Mouse (Mus musculus): ENCODE measurements at regions not wholly inside any gene's neighbourhood (a gene's known extent, or its start where the extent isn't known, plus 50 kb on each side); places are given as distances from the start of the nearest gene placed in this dataset.

DNA sequence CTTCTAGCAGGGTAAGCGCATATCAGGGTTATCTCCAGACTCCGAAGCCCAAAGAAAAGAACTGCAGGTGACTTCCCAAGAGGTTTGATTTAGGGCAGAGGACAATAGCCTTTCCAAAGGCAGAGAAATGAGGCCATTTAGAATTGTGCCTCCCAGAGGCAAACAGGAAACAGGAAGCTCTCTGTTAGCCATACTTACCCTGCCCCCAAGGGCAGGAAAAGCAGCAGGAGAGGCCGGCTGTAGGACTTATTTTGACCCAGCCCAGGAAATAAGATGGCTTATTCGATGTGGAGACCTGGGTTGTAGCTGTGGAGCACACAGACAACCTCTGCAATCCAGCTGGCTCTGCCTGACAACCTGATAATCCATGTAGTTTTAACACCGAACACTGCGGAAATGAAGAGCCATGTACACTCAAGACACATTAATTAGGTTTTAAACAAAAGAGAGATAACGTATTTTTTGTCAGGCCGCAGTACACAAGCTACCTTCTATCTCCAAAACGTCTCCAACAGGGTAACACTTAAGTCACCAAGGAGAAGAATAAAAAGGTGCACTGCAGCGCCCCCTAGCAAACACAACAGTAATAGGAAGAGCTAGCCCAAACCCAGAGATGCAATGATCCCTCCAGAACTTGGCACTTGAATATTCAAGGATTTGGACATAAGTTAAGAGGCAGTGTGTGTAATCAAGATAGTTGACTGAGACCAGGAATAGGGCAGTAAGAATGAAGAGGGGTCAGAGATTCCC, 62.4 kb upstream of the Kdr start (continued):
- no peak for TF ChIP-seq IRF4 (IDR thresholded peaks at IDR 0.05; ENCODE audit: low read depth, low read length)
- no peak for TF ChIP-seq CHD1 (IDR thresholded peaks at IDR 0.05; ENCODE audit: low read depth, low read length)
- TF ChIP-seq RAD21 (IDR thresholded peaks at IDR 0.05; ENCODE audit: low read depth, low read length), result peak; percentile 25
- TF ChIP-seq SMC3 (IDR thresholded peaks at IDR 0.05; ENCODE audit: low read depth, low read length), result peak; percentile 24; the same call in 1 of the 2 replicates
- TF ChIP-seq TCF12 (IDR thresholded peaks at IDR 0.05; ENCODE audit: low read depth, low read length), result no peak

- no peak for TF ChIP-seq E2F4 (IDR thresholded peaks at IDR 0.05; ENCODE audit: insufficient replicate concordance, low read depth, low read length)
- no peak for TF ChIP-seq NRF1 (IDR thresholded peaks at IDR 0.05; ENCODE audit: low read depth, low read length)
- TF ChIP-seq SIN3A (IDR thresholded peaks at IDR 0.05; ENCODE audit: low read length), result no peak
- TF ChIP-seq TBP (conservative IDR thresholded peaks at IDR 0.05; ENCODE audit: low read depth, low read length), result no peak
- no peak for TF ChIP-seq IRF4 (IDR thresholded peaks at IDR 0.05; ENCODE audit: low read depth, low read length)
- no peak for TF ChIP-seq JUND (conservative IDR thresholded peaks at IDR 0.05; ENCODE audit: low read depth, low read length)
- no peak for TF ChIP-seq ZNF384 (IDR thresholded peaks at IDR 0.05; ENCODE audit: low read depth, low read length)
- TF ChIP-seq MYC (IDR thresholded peaks at IDR 0.05; ENCODE audit: low read depth, low read length), result no peak
- no peak for TF ChIP-seq POLR2A (IDR thresholded peaks at IDR 0.05; ENCODE audit: low read depth, low read length)
- no peak for TF ChIP-seq CHD2 (IDR thresholded peaks at IDR 0.05; ENCODE audit: low read length)
- no peak for TF ChIP-seq USF2 (conservative IDR thresholded peaks at IDR 0.05; ENCODE audit: low read depth, low read length)
- TF ChIP-seq CHD1 (IDR thresholded peaks at IDR 0.05; ENCODE audit: low read depth, low read length), result no peak
- TF ChIP-seq CTCF (conservative IDR thresholded peaks at IDR 0.05 in 1 of 2, IDR thresholded peaks at IDR 0.05 in 1 of 2; ENCODE audit: low read depth in 2 of 2, low read length in 2 of 2), result no peak
- TF ChIP-seq USF1 (IDR thresholded peaks at IDR 0.05; ENCODE audit: low read depth, low read length), result no peak
- TF ChIP-seq ZC3H11A (IDR thresholded peaks at IDR 0.05; ENCODE audit: low read depth, low read length), result no peak
- no peak for TF ChIP-seq UBTF (IDR thresholded peaks at IDR 0.05; ENCODE audit: low read depth, low read length)
- no peak overlapping the region for H3K4me3 ChIP-seq (replicated peaks in 1 of 3; ENCODE audit: low read depth in 2 of 3, low read length in 2 of 3, poor library complexity in 1 of 3)
- H3K4me2 ChIP-seq (ENCODE audit: insufficient read depth, low read depth, poor library complexity, severe bottlenecking), result no peak overlapping the region
- no peaks in the 10 kb centered on the region for H3K36me3 ChIP-seq (replicated peaks in 1 of 2; ENCODE audit: control insufficient read depth in 1 of 2, insufficient read depth in 1 of 2, low read length in 1 of 2)
- H3K9ac ChIP-seq (ENCODE audit: insufficient read depth, low read depth), result no peak overlapping the region
- peaks cover 3 to 5% of the 10 kb centered on the region in 2 experiments; a peak in 1 of 4 replicates for H3K4me1 ChIP-seq (ENCODE audit: control insufficient read depth in 1 of 2, insufficient read depth in 2 of 2)
- H3K79me2 ChIP-seq (replicated peaks; ENCODE audit: control insufficient read depth, extremely low read depth, insufficient read depth, poor library complexity, severe bottlenecking), result no peaks in the 10 kb centered on the region
- no peaks in the 10 kb centered on the region for H3K27me3 ChIP-seq (replicated peaks)
- dilution Hi-C loops (cut with MboI; ENCODE audit: extremely low pct_ligation_motif_present, extremely low pct_unique_long_range_greater_than_20kb, low sequenced_read_pairs), result no loop called here
- DNase-seq (ENCODE audit: extremely low read depth), result no peak
- H3K27ac ChIP-seq (ENCODE audit: insufficient read depth, low read depth), result no peak overlapping the region
- in situ Hi-C loops (cut with MboI; ENCODE audit: low pct_ligation_motif_present, low pct_unique_long_range_greater_than_20kb, low sequenced_read_pairs), result loop anchor here (10.0 kb wide), 1 partner anchor 86 kb away; no protein-coding TSS in a partner anchor
- no peaks in the 10 kb centered on the region for H3K9me3 ChIP-seq (replicated peaks; ENCODE audit: low read length)
Measured at GRCm38 (mm10) chr5:76028729-76029128, 50.5 kb upstream of the Kdr start.
